25 mouse cellular contexts compared by ENCODE assay signal in the genomic region with DNA sequence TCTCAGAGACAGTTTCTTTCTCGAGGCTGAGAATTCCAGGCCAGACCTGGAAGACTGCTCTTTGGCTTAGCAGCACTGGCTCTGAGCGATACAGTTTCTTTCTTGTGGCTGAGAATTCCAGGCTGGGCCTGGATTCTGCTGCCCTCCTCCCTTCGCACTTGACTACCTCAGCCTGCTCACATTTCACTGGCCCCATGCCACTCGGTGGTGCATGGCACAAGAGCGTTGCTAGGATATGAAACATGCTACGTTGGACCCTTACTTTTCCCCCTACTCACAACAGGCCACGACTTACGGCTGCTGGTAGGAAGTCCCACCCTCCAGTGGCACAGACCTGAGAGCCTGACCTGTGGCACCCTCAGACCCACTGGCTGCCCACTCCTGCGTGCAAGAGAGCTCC. TPM values are rescaled to one million over a fixed set of nuclear protein-coding genes. Genes with fewer than 3 reads are reported as not detected.
DNase-seq lines count a peak whose midpoint lies in the region; ATAC-seq and TF ChIP-seq lines count a peak whose summit lies in the region.
"Had no signal": no experiment of that assay in that cellular context is flagged by ENCODE, and none has a peak within 500 bp of the region (broad histone marks: within the 10 kb centered on the region; RNA-seq: fewer than 3 reads in every experiment).

No protein-coding gene starts in this region.

- 0 out of 2 replicates have a peak overlapping the region, but pooled peaks have one; percentile 18 for H3K9ac ChIP-seq in kidney, postnatal 0 days (ENCODE audit: low read depth, low read length)
- no peak overlapping the region for H3K9ac ChIP-seq in embryonic facial prominence, embryonic 15.5 days
- H3K9ac ChIP-seq in intestine, embryonic 15.5 days: no peak overlapping the region
- H3K9ac ChIP-seq: forebrain, postnatal 0 days; heart, embryonic 13.5 days; liver, embryonic 13.5 days had no signal

- in situ Hi-C loops in Patski (cut with MboI; ENCODE audit: low pct_unique_long_range_greater_than_20kb): no loop called here

- no peak for TF ChIP-seq CTCF in kidney, postnatal 0 days (IDR thresholded peaks at IDR 0.05; ENCODE audit: low read depth)
- TF ChIP-seq CTCF in Patski (IDR thresholded peaks at IDR 0.05): no peak

- CTCF ChIA-PET in Patski (lab: Charles Lee): interaction anchor here (0.9 kb wide), 1 partner anchor 10 kb away, joined by 3 read pairs; no protein-coding TSS in a partner anchor

- POLR2A ChIA-PET in Patski (lab: Charles Lee): no interaction called here

- DNase-seq in gastrocnemius, postnatal 10 days: peak; percentile 16
- DNase-seq in gastrocnemius, postnatal 25 days: no peak
- peak; percentile 90 for DNase-seq in kidney, postnatal 0 days (ENCODE audit: low spot score)
- no peak for DNase-seq in kidney, adult 9 months
- DNase-seq in Patski (ENCODE audit: low read depth, low spot score): no peak
- no peak for DNase-seq in cerebellum, postnatal 25 days
- DNase-seq: adrenal gland, postnatal 14 days; cerebellum, postnatal 36 days; forebrain, postnatal 0 days; heart, postnatal 4 days; layer of hippocampus, adult 9-11 months; liver, embryonic 13.5 days; lung, postnatal 10 days; right cerebral cortex, adult 18-20 months; thymus, postnatal 14 days had no signal

- no peak overlapping the region for H3K4me3 ChIP-seq in kidney, postnatal 0 days (replicated peaks; ENCODE audit: low read depth, low read length)
- no peak overlapping the region for H3K4me3 ChIP-seq in embryonic facial prominence, embryonic 15.5 days (replicated peaks)
- no peak overlapping the region for H3K4me3 ChIP-seq in intestine, embryonic 15.5 days (replicated peaks)
- H3K4me3 ChIP-seq: heart, embryonic 13.5 days; liver, embryonic 13.5 days; megakaryocyte, embryonic 14.5 days; myocyte had no signal

- peak overlapping the region; percentile 39; the same call in 1 of the 2 replicates for H3K27ac ChIP-seq in kidney, postnatal 0 days
- H3K27ac ChIP-seq in embryonic facial prominence, embryonic 15.5 days (replicated peaks): no peak overlapping the region
- no peak overlapping the region for H3K27ac ChIP-seq in intestine, embryonic 15.5 days
- H3K27ac ChIP-seq: heart, embryonic 13.5 days; liver, embryonic 13.5 days had no signal

- no peaks in the 10 kb centered on the region for H3K9me3 ChIP-seq in kidney, postnatal 0 days (replicated peaks; ENCODE audit: low read length)
- H3K9me3 ChIP-seq in embryonic facial prominence, embryonic 15.5 days (replicated peaks): no peaks in the 10 kb centered on the region
- no peaks in the 10 kb centered on the region for H3K9me3 ChIP-seq in intestine, embryonic 15.5 days
- H3K9me3 ChIP-seq: G1E; heart, embryonic 13.5 days; liver, embryonic 13.5 days; megakaryocyte, embryonic 14.5 days had no signal

- no peaks in the 10 kb centered on the region for H3K4me1 ChIP-seq in kidney, postnatal 0 days (replicated peaks; ENCODE audit: insufficient read depth, low read length)
- 0 out of 2 replicates have a peak, but pooled peaks cover 4% of the 10 kb centered on the region for H3K4me1 ChIP-seq in embryonic facial prominence, embryonic 15.5 days
- no peaks in the 10 kb centered on the region for H3K4me1 ChIP-seq in intestine, embryonic 15.5 days (replicated peaks)
- H3K4me1 ChIP-seq: heart, embryonic 13.5 days; liver, embryonic 13.5 days; megakaryocyte, embryonic 14.5 days had no signal

- WGBS in kidney, postnatal 0 days: 42% methylated on average over 9 of the region's 9 CpGs
- WGBS in embryonic facial prominence, embryonic 15.5 days: 70% methylated on average over 9 of the region's 9 CpGs
- 80% methylated on average over 9 of the region's 9 CpGs for WGBS in intestine, embryonic 15.5 days

- peak; percentile 93 for ATAC-seq in kidney, postnatal 0 days (replicated peaks; ENCODE audit: low FRiP score, low read depth)
- ATAC-seq in Patski: peak; percentile 39
- ATAC-seq in embryonic facial prominence, embryonic 15.5 days (ENCODE audit: insufficient number of reproducible peaks, low FRiP score, low TSS enrichment, low read depth): peak; percentile 47; the same call in 1 of the 2 replicates
- ATAC-seq in intestine, embryonic 15.5 days: no peak
- ATAC-seq: forebrain, postnatal 0 days had no signal

- no peak overlapping the region for H3K4me2 ChIP-seq in kidney, postnatal 0 days (ENCODE audit: low read length)
- no peak overlapping the region for H3K4me2 ChIP-seq in embryonic facial prominence, embryonic 15.5 days (replicated peaks)
- no peak overlapping the region for H3K4me2 ChIP-seq in intestine, embryonic 15.5 days (replicated peaks)
- H3K4me2 ChIP-seq: heart, embryonic 13.5 days; liver, embryonic 13.5 days had no signal

- no peaks in the 10 kb centered on the region for H3K36me3 ChIP-seq in kidney, postnatal 0 days (ENCODE audit: insufficient read depth, low read length)
- no peaks in the 10 kb centered on the region for H3K36me3 ChIP-seq in embryonic facial prominence, embryonic 15.5 days
- H3K36me3 ChIP-seq in intestine, embryonic 15.5 days: no peaks in the 10 kb centered on the region
- H3K36me3 ChIP-seq: G1E; heart, embryonic 13.5 days; liver, embryonic 13.5 days had no signal

- H3K27me3 ChIP-seq in kidney, postnatal 0 days (ENCODE audit: insufficient read depth, low read length): no peaks in the 10 kb centered on the region
- no peaks in the 10 kb centered on the region for H3K27me3 ChIP-seq in Patski
- H3K27me3 ChIP-seq in embryonic facial prominence, embryonic 15.5 days: no peaks in the 10 kb centered on the region
- no peaks in the 10 kb centered on the region for H3K27me3 ChIP-seq in intestine, embryonic 15.5 days (replicated peaks)
- H3K27me3 ChIP-seq: heart, embryonic 13.5 days; liver, embryonic 13.5 days had no signal

RNA-seq across cellular contexts. Expression of a gene that starts 46.5 kb away (rescaled TPM):
- total RNA-seq in gastrocnemius, postnatal 10 days (2021): not detected
- not detected for total RNA-seq in gastrocnemius, postnatal 25 days (2021)
- not detected in 2 replicates for polyA plus RNA-seq in kidney, postnatal 0 days (2015; fragmentation: Nextera tagmentation; extraction: Ambion mirVana)
- polyA plus RNA-seq in Patski (2021): not detected
- not detected in 2 replicates for polyA plus RNA-seq in embryonic facial prominence, embryonic 15.5 days (2015; fragmentation: Nextera tagmentation; extraction: Ambion mirVana)
- 272 and 461 TPM in 2 replicates for polyA plus RNA-seq in intestine, embryonic 15.5 days (2015; fragmentation: Nextera tagmentation; extraction: Ambion mirVana)
- total RNA-seq: adrenal gland, postnatal 14 days; forebrain, postnatal 0 days; gastrocnemius, postnatal 4 days; left cerebral cortex, postnatal 10 days; neutrophil, adult 5-6 weeks had no signal
- polyA plus RNA-seq: embryonic facial prominence, embryonic 11.5 days; G1E; heart, embryonic 13.5 days; liver, embryonic 13.5 days had no signal

Comparison
In these comparisons a context has a peak if more than half of its experiments do, and no peak if none do; other contexts are left out.
1. DNase-seq: peak in gastrocnemius, postnatal 10 days (single experiment) and kidney, postnatal 0 days (single experiment); none in gastrocnemius, postnatal 25 days (single experiment), kidney, adult 9 months (single experiment), Patski (single experiment) and cerebellum, postnatal 25 days (0 of 2).
2. RNA of a gene that starts 46.5 kb away (polyA plus RNA-seq): 272 to 461 TPM in intestine, embryonic 15.5 days; not detected in kidney, postnatal 0 days, not detected in Patski (single experiment) and not detected in embryonic facial prominence, embryonic 15.5 days; every median in the first group is over 100 times any median in the second.